In genomic region chr12:84880091-84880490, GRCm38 (mm10) we compare ENCODE assay signal across 17 mouse cellular contexts. TPM values are rescaled to one million over a fixed set of nuclear protein-coding genes. Genes with fewer than 3 reads are reported as not detected.
DNase-seq lines count a peak whose midpoint lies in the region; ATAC-seq and TF ChIP-seq lines count a peak whose summit lies in the region.
"Had no signal": no experiment of that assay in that cellular context is flagged by ENCODE, and none has a peak within 500 bp of the region (broad histone marks: within the 10 kb centered on the region; RNA-seq: fewer than 3 reads in every experiment).

No protein-coding gene starts in this region.

- DNase-seq in adrenal gland, postnatal 14 days, result peak; percentile 13
- no peak for DNase-seq in adrenal gland, postnatal 36 days
- DNase-seq in midbrain, embryonic 11.5 days (ENCODE audit: low spot score, missing footprints), result peak; percentile 41
- no peak for DNase-seq in midbrain, embryonic 14.5 days
- DNase-seq in cerebellum, adult 9-11 months, result peak; percentile 76
- no peak for DNase-seq in forebrain, embryonic 14.5 days (ENCODE audit: low spot score)
- no peak for DNase-seq in right cerebral cortex, postnatal 4 days
- DNase-seq: adrenal gland, adult 2 months; kidney, adult 11 months; kidney, postnatal 4 days; lung, embryonic 14.5 days; right cerebral cortex, postnatal 14 days had no signal

- peaks cover 24% of the 10 kb centered on the region for H3K27me3 ChIP-seq in midbrain, embryonic 11.5 days (ENCODE audit: control insufficient read depth, insufficient read depth, low read length)
- peaks cover 28% of the 10 kb centered on the region for H3K27me3 ChIP-seq in midbrain, embryonic 14.5 days (ENCODE audit: control insufficient read depth, insufficient read depth, low read length)
- H3K27me3 ChIP-seq in myocyte (ENCODE audit: control insufficient read depth, insufficient read depth, insufficient read length), result no peaks in the 10 kb centered on the region
- H3K27me3 ChIP-seq in forebrain, embryonic 14.5 days (replicated peaks; ENCODE audit: control insufficient read depth, insufficient read depth, low read length), result peaks cover 31% of the 10 kb centered on the region

- TF ChIP-seq POLR2A in myocyte (IDR thresholded peaks at IDR 0.05; ENCODE audit: insufficient read length, low read depth), result no peak

- H3K9me3 ChIP-seq in midbrain, embryonic 11.5 days (ENCODE audit: control insufficient read depth, low read length), result no peaks in the 10 kb centered on the region
- H3K9me3 ChIP-seq in midbrain, embryonic 14.5 days (ENCODE audit: control insufficient read depth, low read length), result no peaks in the 10 kb centered on the region
- no peaks in the 10 kb centered on the region for H3K9me3 ChIP-seq in forebrain, embryonic 14.5 days (replicated peaks; ENCODE audit: control insufficient read depth, low read length)
- H3K9me3 ChIP-seq: forebrain, embryonic 12.5 days; heart, embryonic 13.5 days; limb, embryonic 15.5 days had no signal

- H3K4me3 ChIP-seq in midbrain, embryonic 11.5 days (ENCODE audit: low read depth, low read length), result no peak overlapping the region
- H3K4me3 ChIP-seq in midbrain, embryonic 14.5 days (replicated peaks; ENCODE audit: low read depth, low read length), result no peak overlapping the region
- H3K4me3 ChIP-seq in myocyte, result no peak overlapping the region
- H3K4me3 ChIP-seq in forebrain, embryonic 14.5 days (ENCODE audit: low read depth, low read length), result no peak overlapping the region
- H3K4me3 ChIP-seq: forebrain, embryonic 12.5 days; heart, embryonic 13.5 days; limb, embryonic 15.5 days had no signal

- no peak overlapping the region for H3ac ChIP-seq in myocyte (ENCODE audit: control insufficient read depth, insufficient read length)

- H3K27ac ChIP-seq in midbrain, embryonic 11.5 days (ENCODE audit: low read depth, low read length), result no peak overlapping the region
- H3K27ac ChIP-seq in midbrain, embryonic 14.5 days (replicated peaks; ENCODE audit: low read depth, low read length), result no peak overlapping the region
- no peak overlapping the region for H3K27ac ChIP-seq in forebrain, embryonic 14.5 days (ENCODE audit: low read depth, low read length)
- H3K27ac ChIP-seq: forebrain, embryonic 12.5 days; heart, embryonic 13.5 days; hindbrain, embryonic 14.5 days; limb, embryonic 15.5 days had no signal

- peaks cover 8% of the 10 kb centered on the region for H3K4me1 ChIP-seq in midbrain, embryonic 11.5 days (ENCODE audit: control insufficient read depth, insufficient read depth, low read length)
- H3K4me1 ChIP-seq in midbrain, embryonic 14.5 days (ENCODE audit: control insufficient read depth, insufficient read depth, low read length), result 0 out of 2 replicates have a peak, but pooled peaks cover 3% of the 10 kb centered on the region
- 0 out of 2 replicates have a peak, but pooled peaks cover 2% of the 10 kb centered on the region for H3K4me1 ChIP-seq in forebrain, embryonic 14.5 days (ENCODE audit: control insufficient read depth, insufficient read depth, low read length)

- 60% methylated on average over 11 of the region's 11 CpGs for WGBS in midbrain, embryonic 11.5 days
- 54% methylated on average over 11 of the region's 11 CpGs for WGBS in midbrain, embryonic 14.5 days
- WGBS in forebrain, embryonic 14.5 days, result 44% methylated on average over 11 of the region's 11 CpGs

- H3K36me3 ChIP-seq in midbrain, embryonic 11.5 days (ENCODE audit: control insufficient read depth, insufficient read depth, low read length), result no peaks in the 10 kb centered on the region
- H3K36me3 ChIP-seq in midbrain, embryonic 14.5 days (ENCODE audit: control insufficient read depth, insufficient read depth, low read length), result no peaks in the 10 kb centered on the region
- H3K36me3 ChIP-seq in myocyte (ENCODE audit: control insufficient read depth, insufficient read depth), result no peaks in the 10 kb centered on the region
- no peaks in the 10 kb centered on the region for H3K36me3 ChIP-seq in forebrain, embryonic 14.5 days (ENCODE audit: control insufficient read depth, insufficient read depth, low read length)
- H3K36me3 ChIP-seq: forebrain, embryonic 12.5 days; heart, embryonic 13.5 days; limb, embryonic 15.5 days had no signal

- no peak overlapping the region for H3K9ac ChIP-seq in midbrain, embryonic 11.5 days (ENCODE audit: low read length)
- H3K9ac ChIP-seq in midbrain, embryonic 14.5 days (replicated peaks; ENCODE audit: low read length), result no peak overlapping the region
- no peak overlapping the region for H3K9ac ChIP-seq in forebrain, embryonic 14.5 days (ENCODE audit: low read length)
- H3K9ac ChIP-seq: forebrain, embryonic 12.5 days; heart, embryonic 13.5 days; hindbrain, embryonic 14.5 days; limb, embryonic 15.5 days; lung, embryonic 14.5 days had no signal

- no peak for ATAC-seq in midbrain, embryonic 11.5 days (ENCODE audit: low FRiP score)
- ATAC-seq in midbrain, embryonic 14.5 days (ENCODE audit: low FRiP score, low TSS enrichment), result no peak
- no peak for ATAC-seq in forebrain, embryonic 14.5 days

- no peaks in the 10 kb centered on the region for H3K79me2 ChIP-seq in myocyte (ENCODE audit: control insufficient read depth, insufficient read depth)

- H3K4me2 ChIP-seq in midbrain, embryonic 11.5 days, result no peak overlapping the region
- no peak overlapping the region for H3K4me2 ChIP-seq in midbrain, embryonic 14.5 days (ENCODE audit: low read length)
- peak overlapping the region; percentile 70 for H3K4me2 ChIP-seq in myocyte (ENCODE audit: low read depth)
- H3K4me2 ChIP-seq in forebrain, embryonic 14.5 days (ENCODE audit: low read length), result no peak overlapping the region
- H3K4me2 ChIP-seq: forebrain, embryonic 12.5 days; heart, embryonic 13.5 days; hindbrain, embryonic 14.5 days; limb, embryonic 15.5 days; lung, embryonic 14.5 days had no signal

TF ChIP-seq in myocyte, 11 proteins besides CTCF, POLR2A, EP300 and RAD21:
- TF ChIP-seq SRF (IDR thresholded peaks at IDR 0.05; ENCODE audit: control insufficient read depth, insufficient read length, low read depth) (no peak), CEBPB (IDR thresholded peaks at IDR 0.05; ENCODE audit: insufficient read depth, poor library complexity, severe bottlenecking) (no peak), REST (IDR thresholded peaks at IDR 0.05; ENCODE audit: insufficient read depth, insufficient read length) (no peak), E2F4 (IDR thresholded peaks at IDR 0.05; ENCODE audit: insufficient read depth) (no peak), MYOG (IDR thresholded peaks at IDR 0.05; ENCODE audit: control insufficient read depth in 1 of 3, insufficient read depth in 1 of 3, insufficient read length in 2 of 3, low read depth in 2 of 3) (no peak), TCF12 (IDR thresholded peaks at IDR 0.05; ENCODE audit: insufficient read depth, poor library complexity, severe bottlenecking) (no peak), MYOD1 (IDR thresholded peaks at IDR 0.05; ENCODE audit: control insufficient read depth in 1 of 3, insufficient read length in 2 of 3, low read depth in 2 of 3) (no peak), POLR2AphosphoS2 (IDR thresholded peaks at IDR 0.05; ENCODE audit: insufficient read length, low read depth) (no peak), MAX (IDR thresholded peaks at IDR 0.05; ENCODE audit: low read depth) (no peak), TCF3 (IDR thresholded peaks at IDR 0.05; ENCODE audit: insufficient read length, low read depth) (no peak), USF1 (IDR thresholded peaks at IDR 0.05; ENCODE audit: low read depth) (no peak)

RNA-seq across cellular contexts. Expression of gene Ltbp2, which starts 3.8 kb away (rescaled TPM):
- 11.9 and 12.4 TPM in 2 replicates for total RNA-seq in adrenal gland, postnatal 14 days (2021)
- 1 to 10 TPM; 6.5 to 6.6 TPM for total RNA-seq in adrenal gland, postnatal 36 days (2021)
- polyA plus RNA-seq in midbrain, embryonic 11.5 days (2014; fragmentation: Nextera tagmentation; extraction: Ambion mirVana), result 0.05 TPM in 1 of 2 replicates, not detected in the other
- 0.13 TPM in 1 of 2 replicates, not detected in the other for polyA plus RNA-seq in midbrain, embryonic 14.5 days (2014; fragmentation: Nextera tagmentation; extraction: Ambion mirVana)
- 19.7 TPM for polyA plus RNA-seq in myocyte (2012; fragmentation: generic; extraction: Trizol)
- 0.04 TPM in 1 of 2 replicates, not detected in the other for polyA plus RNA-seq in forebrain, embryonic 14.5 days (2014; fragmentation: Nextera tagmentation; extraction: Ambion mirVana)

Comparison
In these comparisons a context has a peak if more than half of its experiments do, and no peak if none do; other contexts are left out.
1. DNase-seq: peak in adrenal gland, postnatal 14 days (single experiment), midbrain, embryonic 11.5 days (single experiment) and cerebellum, adult 9-11 months (single experiment); none in adrenal gland, postnatal 36 days (0 of 2), midbrain, embryonic 14.5 days (single experiment), forebrain, embryonic 14.5 days (single experiment) and right cerebral cortex, postnatal 4 days (single experiment).
2. RNA of gene Ltbp2, which starts 3.8 kb away (polyA plus RNA-seq): 19.7 TPM in myocyte (single experiment); 0.13 TPM in midbrain, embryonic 14.5 days, 0.05 TPM in midbrain, embryonic 11.5 days and 0.04 TPM in forebrain, embryonic 14.5 days; every median in the first group is over 10 times any median in the second.